Mouse (Mus musculus): ENCODE data around the gene Rad21l. TPM values are rescaled to one million over a fixed set of nuclear protein-coding genes. Genes with fewer than 3 reads are reported as not detected.

Rad21l gene
- 0.15 and 0.28 TPM in 2 replicates for polyA plus RNA-seq (2015; fragmentation: Nextera tagmentation; extraction: Ambion mirVana)

- 84% methylated on average over 3 of the region's 3 CpGs for WGBS
- no peak for ATAC-seq
- no peaks in the 10 kb centered on the region for H3K36me3 ChIP-seq (ENCODE audit: control insufficient read depth, insufficient read depth, low read length)
Observed at GRCm38 (mm10) chr2:151668433-151668832, at the start of gene Rad21l. Rad21l (minus strand) TSS chr2:151668533.

GRCm38 (mm10) chr2:151716318-151717055 is 48.2 kb upstream of the Rad21l start:
- Histone ChIP-seq H3K9me3 (ENCODE audit: control insufficient read depth, low read length) (no peaks in the 10 kb centered on the region), H3K27ac (ENCODE audit: low read depth, low read length) (no peak overlapping the region), H3K9ac (ENCODE audit: low read depth, low read length) (no peak overlapping the region), H3K4me2 (ENCODE audit: low read length) (no peak overlapping the region), H3K27me3 (replicated peaks; ENCODE audit: control insufficient read depth, insufficient read depth, low read length) (no peaks in the 10 kb centered on the region), H3K36me3 (ENCODE audit: control insufficient read depth, insufficient read depth, low read length) (peaks cover 31% of the 10 kb centered on the region), H3K4me3 (ENCODE audit: low read length) (no peak overlapping the region), H3K4me1 (ENCODE audit: control insufficient read depth, insufficient read depth, low read depth, low read length) (no peaks in the 10 kb centered on the region)
- 97% methylated on average over 2 of the region's 2 CpGs for WGBS
- ATAC-seq = no peak

More at GRCm38 (mm10) chr2:151668433-151668832, at the start of gene Rad21l:
- Histone ChIP-seq H3K4me3 (ENCODE audit: low read length) (no peak within 1 kb of the TSS), H3K9me3 (ENCODE audit: control insufficient read depth, low read length) (no peaks in the 10 kb centered on the region), H3K27ac (ENCODE audit: low read depth, low read length) (no peak within 1 kb of the TSS), H3K4me1 (ENCODE audit: control insufficient read depth, insufficient read depth, low read depth, low read length) (no peaks in the 10 kb centered on the region), H3K9ac (ENCODE audit: low read depth, low read length) (no peak within 1 kb of the TSS), H3K27me3 (replicated peaks; ENCODE audit: control insufficient read depth, insufficient read depth, low read length) (no peaks in the 10 kb centered on the region), H3K4me2 (ENCODE audit: low read length) (no peak within 1 kb of the TSS)

GRCm38 (mm10) chr2:151715526-151715925 is 47.2 kb upstream of the Rad21l start:
- Histone ChIP-seq H3K9ac (ENCODE audit: low read depth, low read length) (no peak overlapping the region), H3K4me3 (ENCODE audit: low read length) (no peak overlapping the region), H3K9me3 (ENCODE audit: control insufficient read depth, low read length) (no peaks in the 10 kb centered on the region), H3K27ac (ENCODE audit: low read depth, low read length) (no peak overlapping the region), H3K4me1 (ENCODE audit: control insufficient read depth, insufficient read depth, low read depth, low read length) (no peaks in the 10 kb centered on the region), H3K4me2 (ENCODE audit: low read length) (no peak overlapping the region), H3K36me3 (ENCODE audit: control insufficient read depth, insufficient read depth, low read length) (peaks cover 28% of the 10 kb centered on the region), H3K27me3 (replicated peaks; ENCODE audit: control insufficient read depth, insufficient read depth, low read length) (no peaks in the 10 kb centered on the region)
- ATAC-seq = no peak
- WGBS = 93% methylated on average over 4 of the region's 4 CpGs

GRCm38 (mm10) chr2:151712647-151713046 is 44.3 kb upstream of the Rad21l start:
- Histone ChIP-seq H3K36me3 (ENCODE audit: control insufficient read depth, insufficient read depth, low read length) (peaks cover 11% of the 10 kb centered on the region), H3K4me3 (ENCODE audit: low read length) (no peak overlapping the region), H3K9ac (ENCODE audit: low read depth, low read length) (no peak overlapping the region), H3K4me2 (ENCODE audit: low read length) (no peak overlapping the region), H3K27me3 (replicated peaks; ENCODE audit: control insufficient read depth, insufficient read depth, low read length) (no peaks in the 10 kb centered on the region), H3K27ac (ENCODE audit: low read depth, low read length) (no peak overlapping the region), H3K4me1 (ENCODE audit: control insufficient read depth, insufficient read depth, low read depth, low read length) (no peaks in the 10 kb centered on the region), H3K9me3 (ENCODE audit: control insufficient read depth, low read length) (no peaks in the 10 kb centered on the region)
- WGBS = 34% methylated on average over 3 of the region's 3 CpGs
- ATAC-seq = no peak

GRCm38 (mm10) chr2:151702851-151703190 is 34.5 kb upstream of the Rad21l start:
- Histone ChIP-seq H3K4me2 (ENCODE audit: low read length) (peak overlapping the region; percentile 93), H3K4me1 (ENCODE audit: control insufficient read depth, insufficient read depth, low read depth, low read length) (peaks cover 20% of the 10 kb centered on the region), H3K4me3 (ENCODE audit: low read length) (peak overlapping the region; percentile 93), H3K27me3 (replicated peaks; ENCODE audit: control insufficient read depth, insufficient read depth, low read length) (no peaks in the 10 kb centered on the region), H3K36me3 (ENCODE audit: control insufficient read depth, insufficient read depth, low read length) (0 out of 2 replicates have a peak, but pooled peaks cover 6% of the 10 kb centered on the region), H3K9ac (ENCODE audit: low read depth, low read length) (peak overlapping the region; percentile 96), H3K27ac (ENCODE audit: low read depth, low read length) (peak overlapping the region; percentile 84), H3K9me3 (ENCODE audit: control insufficient read depth, low read length) (no peaks in the 10 kb centered on the region)
- peak; percentile 58 for ATAC-seq
- 2% methylated on average over 17 of the region's 17 CpGs for WGBS

- Histone ChIP-seq H3K9ac (ENCODE audit: low read depth, low read length) (peak overlapping the region; percentile 96), H3K27me3 (replicated peaks; ENCODE audit: control insufficient read depth, insufficient read depth, low read length) (no peaks in the 10 kb centered on the region), H3K36me3 (ENCODE audit: control insufficient read depth, insufficient read depth, low read length) (0 out of 2 replicates have a peak, but pooled peaks cover 6% of the 10 kb centered on the region), H3K4me3 (ENCODE audit: low read length) (peak overlapping the region; percentile 93), H3K4me1 (ENCODE audit: control insufficient read depth, insufficient read depth, low read depth, low read length) (peaks cover 20% of the 10 kb centered on the region), H3K4me2 (ENCODE audit: low read length) (peak overlapping the region; percentile 93), H3K27ac (ENCODE audit: low read depth, low read length) (peak overlapping the region; percentile 84), H3K9me3 (ENCODE audit: control insufficient read depth, low read length) (no peaks in the 10 kb centered on the region)
- peak; percentile 87 for ATAC-seq
- under 1% methylated on average over 59 of the region's 97 CpGs for WGBS
Observed at GRCm38 (mm10) chr2:151702146-151702850, 34.0 kb upstream of the Rad21l start.

GRCm38 (mm10) chr2:151701231-151702145 is 33.2 kb upstream of the Rad21l start, which contains the start of gene Tmem74b:
Tmem74b (plus strand) TSS chr2:151702008.
- peak within 1 kb of the TSS; percentile 93 for H3K4me2 ChIP-seq (ENCODE audit: low read length)
- no peaks in the 10 kb centered on the region for H3K36me3 ChIP-seq (ENCODE audit: control insufficient read depth, insufficient read depth, low read length)
- H3K4me3 ChIP-seq (ENCODE audit: low read length) = peak within 1 kb of the TSS; percentile 93
- WGBS = 2% methylated on average over 24 of the region's 25 CpGs
- no peaks in the 10 kb centered on the region for H3K27me3 ChIP-seq (replicated peaks; ENCODE audit: control insufficient read depth, insufficient read depth, low read length)
- H3K27ac ChIP-seq (ENCODE audit: low read depth, low read length) = peak within 1 kb of the TSS; percentile 84
- H3K4me1 ChIP-seq (ENCODE audit: control insufficient read depth, insufficient read depth, low read depth, low read length) = peaks cover 20% of the 10 kb centered on the region
- H3K9ac ChIP-seq (ENCODE audit: low read depth, low read length) = peak within 1 kb of the TSS; percentile 96
- ATAC-seq = no peak; the same call in 1 of the 2 replicates
- H3K9me3 ChIP-seq (ENCODE audit: control insufficient read depth, low read length) = no peaks in the 10 kb centered on the region

GRCm38 (mm10) chr2:151682976-151683375 is 14.6 kb upstream of the Rad21l start:
- no peak for ATAC-seq
- no peaks in the 10 kb centered on the region for H3K27me3 ChIP-seq (replicated peaks; ENCODE audit: control insufficient read depth, insufficient read depth, low read length)
- H3K36me3 ChIP-seq (ENCODE audit: control insufficient read depth, insufficient read depth, low read length) = no peaks in the 10 kb centered on the region
- H3K4me3 ChIP-seq (ENCODE audit: low read length) = no peak overlapping the region
- WGBS = 87% methylated on average over 4 of the region's 4 CpGs
- no peaks in the 10 kb centered on the region for H3K4me1 ChIP-seq (ENCODE audit: control insufficient read depth, insufficient read depth, low read depth, low read length)
- no peak overlapping the region for H3K4me2 ChIP-seq (ENCODE audit: low read length)
- no peak overlapping the region for H3K27ac ChIP-seq (ENCODE audit: low read depth, low read length)
- no peaks in the 10 kb centered on the region for H3K9me3 ChIP-seq (ENCODE audit: control insufficient read depth, low read length)
- no peak overlapping the region for H3K9ac ChIP-seq (ENCODE audit: low read depth, low read length)

Measured in hindbrain, embryonic 16.5 days (tissue).